Mouse (Mus musculus) cerebellum, postnatal 4 days (tissue): Measurements from ENCODE around the gene Bcar1.

Source experiments
- DNase-seq, 2 experiments: peaks; one replicate each; pipeline ENCODE4 v3.0.0; 2022; ENCODE audit warnings: low spot score in 2 of 2, mixed read lengths in 1 of 2

Bcar1 gene

DNA sequence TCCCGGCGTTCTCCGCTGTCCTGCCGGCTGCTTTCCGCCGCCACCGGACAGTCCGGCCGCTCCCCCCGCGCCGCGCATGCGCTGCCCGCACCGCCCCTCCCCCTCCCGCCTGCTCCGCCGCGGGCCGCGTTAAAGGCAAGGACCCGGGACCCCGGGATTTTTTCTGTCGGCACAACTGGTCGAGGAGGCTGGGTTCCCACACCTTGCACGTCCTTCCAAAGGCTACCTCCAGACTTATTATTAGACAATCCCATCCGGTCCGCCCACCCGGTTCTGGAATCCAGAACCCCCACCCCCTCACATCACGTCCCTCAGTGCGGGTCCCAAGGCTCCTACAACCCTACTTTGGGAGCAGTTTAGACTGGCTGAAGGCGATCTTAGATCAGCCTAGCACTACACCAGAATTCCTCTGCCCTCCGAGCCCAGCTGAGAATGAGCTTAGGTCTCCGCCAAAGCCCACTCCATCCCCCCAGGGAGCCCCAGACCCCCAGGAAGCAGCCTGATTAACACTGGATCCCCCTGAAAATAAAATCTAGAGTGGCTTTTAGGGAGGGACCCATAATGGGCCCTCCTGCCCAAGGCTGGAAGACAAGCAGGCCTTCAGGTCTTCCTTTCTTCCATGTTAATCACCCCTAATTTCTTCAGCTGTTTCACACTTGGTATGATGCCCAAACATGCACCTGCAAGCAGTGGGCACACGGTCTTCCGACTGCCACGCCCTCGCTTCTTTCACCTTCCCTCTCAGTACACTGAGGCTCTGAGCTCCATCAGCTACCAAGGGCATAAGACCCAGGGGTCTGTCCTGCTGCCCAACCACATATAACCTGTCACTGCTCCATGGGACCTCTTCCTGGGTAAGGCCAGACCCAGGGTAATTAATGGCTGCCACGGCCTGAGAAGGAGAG lies at the start of gene Bcar1:
Gene Bcar1, minus strand, starts transcription at position 18 of the 905 bp plus-strand sequence.
- peak; percentile 79 to 89 for DNase-seq

DNA sequence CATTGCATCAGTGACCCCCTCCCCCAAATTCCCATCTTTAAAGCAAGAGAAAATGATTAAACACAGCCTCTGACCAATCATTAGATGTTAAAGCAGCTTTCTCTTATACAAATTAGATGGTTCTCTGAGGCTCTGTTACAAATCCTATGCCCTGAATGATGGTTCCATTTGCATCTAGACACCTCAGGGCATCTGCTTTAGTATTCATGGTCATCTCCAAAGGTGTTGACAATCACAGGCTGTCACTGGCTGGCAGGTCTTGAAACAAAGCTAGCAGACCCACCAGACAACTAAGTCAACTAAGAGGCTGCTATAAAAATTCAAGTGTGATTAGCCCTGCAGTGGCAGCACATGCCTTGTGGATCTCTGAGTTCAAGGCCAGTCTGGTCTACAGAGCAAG lies 46.0 kb upstream of the Bcar1 start:
- DNase-seq, result no peak

DNA sequence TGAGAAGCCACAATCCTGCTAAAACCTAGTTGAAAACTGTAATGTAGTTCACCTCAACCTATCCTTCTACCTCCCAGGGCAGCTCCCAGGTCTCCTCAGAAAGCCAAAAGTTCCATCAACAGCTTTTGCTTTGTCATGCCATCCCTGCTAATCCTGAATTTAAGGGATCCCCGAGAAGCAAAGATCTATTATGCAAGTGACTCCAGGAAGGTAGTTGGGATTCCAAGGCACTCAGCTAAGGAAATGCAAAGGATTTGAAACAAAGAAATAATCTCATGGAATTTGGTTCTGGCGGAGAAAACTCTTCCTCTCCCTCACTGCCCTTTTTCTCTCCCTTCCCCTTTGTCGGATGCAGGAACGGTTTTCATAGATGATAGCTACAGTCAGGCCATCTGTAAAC lies 45.6 kb upstream of the Bcar1 start:
- DNase-seq, result no peak

DNA sequence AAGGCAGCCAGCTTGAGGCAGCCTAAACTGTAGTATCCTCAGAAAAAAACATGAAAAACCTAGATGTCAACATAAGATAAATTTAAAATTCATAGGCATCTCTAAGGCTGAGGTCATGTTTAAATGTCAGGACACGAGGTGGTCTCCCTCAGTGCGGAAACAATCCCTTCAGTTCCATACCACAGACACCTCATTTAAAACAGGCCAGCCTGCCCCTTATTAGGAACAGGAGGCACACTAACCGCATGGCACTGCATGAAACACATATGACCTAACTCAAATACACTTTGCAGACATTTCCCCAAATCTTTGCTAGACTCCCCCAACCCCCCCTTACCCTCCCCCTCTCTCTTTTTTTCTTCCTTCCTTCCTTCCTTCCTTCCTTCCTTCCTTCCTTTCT lies 44.9 kb upstream of the Bcar1 start:
- DNase-seq, result no peak

DNA sequence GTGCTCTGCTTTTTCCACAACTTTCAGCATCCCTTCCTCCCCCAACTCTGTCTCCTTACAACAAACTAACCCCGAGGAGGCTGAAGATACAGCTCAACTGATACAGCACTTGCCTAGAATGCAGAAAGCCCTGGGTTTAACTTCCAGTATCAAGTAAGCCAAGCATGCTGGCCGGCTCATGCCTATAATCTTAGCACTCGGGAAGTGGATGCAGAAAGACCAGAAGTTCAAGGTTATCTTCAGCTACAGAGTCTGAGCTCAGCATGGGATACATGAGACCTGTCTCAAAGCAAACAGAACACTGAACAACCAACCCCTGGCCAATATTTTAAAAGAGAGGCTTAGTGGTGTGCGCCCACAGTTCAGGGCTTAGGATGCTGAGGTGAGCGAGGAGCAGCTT lies 44.5 kb upstream of the Bcar1 start:
- no peak for DNase-seq

DNA sequence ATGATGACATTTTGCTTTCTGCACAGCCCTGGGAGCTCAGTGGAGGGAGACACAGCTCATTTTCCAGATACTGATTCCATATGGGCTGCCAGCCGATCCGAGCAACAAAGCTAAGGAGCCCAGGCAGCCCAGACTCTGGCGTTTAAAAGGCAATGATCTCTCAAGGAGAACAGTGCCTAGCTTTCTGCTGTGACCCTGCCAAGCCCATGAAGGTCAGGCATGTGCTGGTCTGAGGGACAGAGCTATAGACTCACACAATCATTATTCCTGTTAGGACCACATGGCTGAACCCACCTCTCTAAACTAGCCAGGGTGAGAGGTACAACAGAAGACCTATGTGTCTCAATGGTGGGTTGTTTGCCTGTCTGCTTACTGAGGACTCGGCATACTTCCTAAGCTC lies 44.1 kb upstream of the Bcar1 start:
- no peak for DNase-seq

DNA sequence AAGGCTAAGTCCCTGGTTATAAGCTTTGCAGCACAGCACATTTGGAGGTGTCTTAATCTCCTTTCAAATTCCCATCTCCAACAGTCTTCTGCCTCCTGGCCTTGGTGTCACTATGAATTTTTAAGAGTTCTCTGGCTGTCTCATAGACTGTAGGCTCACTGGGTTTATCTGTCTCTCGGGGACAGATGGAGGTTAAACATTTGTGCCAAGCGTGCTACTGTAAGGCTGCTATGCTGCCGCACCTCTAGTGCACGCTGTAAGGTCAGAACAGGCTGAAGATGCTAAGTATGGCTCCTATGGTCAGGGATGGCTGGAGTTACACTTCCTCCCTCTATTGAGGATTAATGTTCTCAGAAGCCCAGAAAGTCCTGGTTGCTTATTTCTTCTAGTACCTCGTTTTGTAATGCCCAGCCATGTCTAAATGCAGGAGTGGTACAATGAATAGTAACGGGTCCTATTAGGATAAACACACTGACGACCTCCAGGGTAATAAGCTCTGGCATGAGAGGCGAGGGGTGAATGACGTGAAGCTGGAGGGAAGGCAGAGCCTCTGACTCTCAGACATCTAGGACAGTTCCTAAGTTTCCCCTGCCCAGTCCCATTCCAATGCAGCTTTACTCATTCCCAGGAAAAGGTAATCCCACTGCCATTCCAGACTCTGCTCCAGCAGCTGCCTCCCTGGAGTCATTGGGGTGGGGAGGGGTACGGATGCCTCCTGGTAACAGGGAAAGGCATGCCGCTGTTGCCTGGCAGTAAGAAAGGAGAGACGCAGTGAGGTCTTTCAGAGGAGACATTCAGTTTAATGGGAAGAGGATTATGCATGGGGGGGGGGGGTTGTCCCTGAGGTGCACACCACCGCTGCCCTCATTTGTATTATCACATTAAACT lies 43.3 kb upstream of the Bcar1 start:
- DNase-seq, result no peak

DNA sequence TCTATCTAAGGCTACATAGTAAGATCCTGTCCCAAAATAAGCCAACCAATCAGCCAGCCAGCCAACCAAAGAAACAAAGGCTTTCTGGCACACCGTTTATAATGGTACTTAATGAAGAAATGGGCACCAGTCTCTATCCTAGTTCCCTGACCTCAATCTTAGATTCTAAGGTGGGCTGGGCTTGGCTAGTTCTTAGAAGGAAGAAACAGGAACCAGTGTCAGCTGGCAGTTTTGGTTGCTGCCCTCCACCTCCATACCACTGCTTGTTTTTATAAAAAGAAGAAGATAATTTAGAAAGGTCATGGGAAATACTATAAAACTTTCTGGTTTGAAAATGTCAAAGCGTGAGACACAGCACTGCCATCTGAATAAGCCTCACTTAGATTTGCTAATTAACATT lies 42.5 kb upstream of the Bcar1 start:
- DNase-seq, result no peak

DNA sequence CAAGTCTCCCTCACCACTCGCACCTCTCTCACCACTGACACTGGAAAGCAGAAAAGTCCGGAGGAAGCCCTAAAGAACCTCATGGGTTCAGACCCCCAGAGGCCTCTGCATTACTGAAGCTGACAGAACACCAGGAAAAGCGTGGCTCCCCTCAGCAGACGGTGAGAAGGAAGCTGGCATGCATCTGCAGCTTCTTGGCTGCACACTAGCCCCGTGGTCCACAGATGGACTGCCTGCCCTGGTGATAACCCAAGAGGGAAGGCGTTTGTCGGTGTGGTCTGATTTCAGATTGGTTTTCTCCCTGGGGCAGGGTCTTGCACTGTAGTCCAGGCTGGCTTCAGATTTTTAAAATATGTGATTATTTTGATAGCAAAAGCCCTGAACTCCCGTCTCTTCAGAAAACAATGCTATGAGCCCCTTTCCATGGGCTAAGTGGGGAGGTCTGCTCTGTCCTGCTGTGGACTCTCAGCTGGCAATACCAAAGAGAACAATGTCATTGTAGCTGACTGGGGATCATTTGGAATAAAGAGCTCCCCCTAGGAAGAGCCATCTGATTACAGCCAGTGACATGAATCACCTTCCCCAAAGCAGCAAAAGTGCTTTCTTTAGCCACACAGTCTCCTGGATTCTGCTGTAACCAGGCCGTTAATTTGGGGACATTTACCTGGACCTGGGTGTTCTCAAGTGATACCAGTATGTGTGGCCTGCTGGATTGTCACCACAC lies 39.2 kb upstream of the Bcar1 start:
- no peak for DNase-seq

DNA sequence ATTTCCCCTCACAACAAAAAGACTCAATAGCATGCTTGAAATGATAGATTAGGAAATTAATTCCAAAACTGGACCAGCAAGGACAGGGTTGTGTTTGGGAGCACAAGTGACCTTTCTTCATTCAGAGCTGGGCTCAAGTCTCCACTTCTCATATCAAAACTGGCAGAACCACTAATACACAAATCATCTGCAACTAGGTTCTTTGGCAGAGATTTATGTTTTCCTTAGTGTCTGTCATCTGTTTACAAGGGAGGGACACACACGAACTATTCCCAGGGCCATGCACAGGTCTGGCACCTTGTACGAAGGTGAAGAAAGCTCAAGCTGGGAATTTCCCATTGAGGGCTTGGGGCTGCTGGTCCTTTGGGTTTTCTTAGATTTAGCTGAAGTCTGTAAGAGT lies 38.6 kb upstream of the Bcar1 start:
- DNase-seq, result no peak

DNA sequence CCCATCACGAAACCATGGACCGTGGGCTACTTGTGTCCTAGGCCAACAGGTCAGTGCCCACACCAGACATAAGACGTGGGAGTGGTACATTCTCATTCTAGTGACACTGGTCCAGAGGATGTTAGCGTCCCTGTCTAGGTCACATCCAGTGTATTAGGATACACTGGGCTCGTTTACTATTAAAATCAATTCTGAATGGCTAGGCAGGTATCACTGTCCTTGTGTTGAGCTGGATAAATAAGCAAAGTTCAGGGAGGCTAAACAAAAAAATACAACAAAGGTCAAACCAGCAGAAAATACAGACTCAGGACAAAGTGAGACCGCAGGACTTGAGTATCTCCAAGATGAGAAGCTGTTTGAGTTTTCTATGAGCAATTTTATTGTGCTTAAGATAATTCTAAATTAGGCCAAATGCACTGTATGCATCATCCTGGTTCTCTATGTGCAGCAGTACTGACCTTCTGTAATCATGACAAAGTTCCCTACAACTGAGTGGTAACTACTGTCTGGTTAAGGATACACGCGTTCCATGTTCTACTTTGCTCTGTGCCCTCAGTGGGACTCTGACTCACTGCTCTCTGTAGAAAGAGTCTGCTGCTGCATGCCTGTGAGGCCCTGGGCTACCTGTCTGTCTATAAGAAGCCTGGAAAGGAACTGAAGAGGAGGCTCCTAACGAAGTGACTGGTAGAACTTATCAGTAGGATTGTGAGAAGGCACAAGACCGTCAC lies 37.3 kb upstream of the Bcar1 start:
- no peak for DNase-seq

DNA sequence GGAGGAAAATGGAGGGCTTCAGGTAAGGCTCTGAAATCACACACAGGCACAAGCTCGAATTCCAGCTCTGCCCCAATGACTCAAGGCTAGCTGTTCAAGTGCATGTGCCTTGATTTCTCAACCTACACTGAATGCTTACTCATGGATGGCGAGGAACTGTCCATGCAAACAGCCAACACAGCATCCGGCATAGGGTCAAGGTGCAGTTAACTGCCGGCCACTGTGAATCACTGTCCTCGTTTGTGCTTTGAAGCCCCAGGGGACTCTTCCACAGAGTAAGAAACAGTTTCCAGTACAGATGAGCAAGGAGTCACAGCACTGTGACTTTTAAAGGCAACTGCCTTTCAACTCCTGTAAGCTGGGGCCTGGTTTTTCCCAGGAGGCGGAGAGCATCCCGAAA lies 36.1 kb upstream of the Bcar1 start:
- no peak for DNase-seq

DNA sequence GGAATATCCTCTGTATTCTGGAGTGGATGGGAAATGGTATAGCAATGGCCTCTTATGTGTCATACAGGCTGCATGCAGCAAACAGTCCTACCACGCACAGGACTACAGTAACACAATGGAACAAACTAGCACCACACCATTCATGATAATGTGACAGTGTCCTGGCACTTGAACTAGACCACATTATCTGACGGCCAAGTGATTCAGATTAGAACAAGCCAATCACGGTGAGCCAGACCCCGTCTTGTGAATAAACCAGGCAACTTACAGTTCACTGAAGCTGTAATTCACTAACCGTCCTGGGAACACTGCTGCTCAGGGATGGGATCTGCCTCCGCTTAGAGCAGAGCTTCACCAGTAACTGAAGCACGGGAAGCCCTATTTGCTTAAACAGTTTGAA lies 35.2 kb upstream of the Bcar1 start:
- DNase-seq, result no peak

DNA sequence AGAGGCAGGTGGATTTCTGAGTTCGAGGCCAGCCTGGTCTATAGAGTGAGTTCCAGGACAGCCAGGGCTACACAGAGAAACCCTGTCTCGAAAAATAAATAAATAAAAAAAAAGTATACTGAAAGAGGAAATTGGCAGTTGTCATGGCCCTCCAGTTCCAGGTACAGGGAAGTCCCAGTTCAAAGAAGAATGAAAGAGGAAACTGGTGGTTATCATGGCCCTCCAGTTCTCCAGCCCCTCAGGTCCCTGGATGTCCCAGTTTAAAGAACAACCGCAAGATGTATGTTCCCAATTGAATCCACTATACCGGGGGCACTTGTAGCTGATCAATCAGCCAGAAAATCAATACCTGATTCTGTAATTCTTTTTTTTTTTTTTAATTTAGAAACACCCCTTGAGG lies 32.9 kb upstream of the Bcar1 start:
- no peak for DNase-seq

DNA sequence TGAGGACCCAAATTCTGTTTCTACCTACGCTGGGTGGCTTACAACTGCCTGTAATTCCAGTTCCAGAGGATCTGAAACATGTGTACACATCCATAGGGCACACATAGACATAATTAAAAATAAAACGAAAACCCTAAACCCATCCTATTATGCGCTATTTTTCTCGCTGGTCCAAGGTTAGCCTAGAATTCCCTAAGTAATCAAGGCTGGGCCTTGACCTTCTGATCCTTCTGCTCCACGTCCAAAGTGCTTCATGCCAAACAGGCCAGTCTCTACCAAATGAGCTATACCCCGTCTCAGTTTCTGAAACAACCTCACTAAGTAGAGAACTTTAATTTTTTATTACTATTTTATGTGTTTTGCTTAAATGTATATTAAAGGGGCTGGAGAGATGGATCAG lies 32.2 kb upstream of the Bcar1 start:
- DNase-seq, result no peak

DNA sequence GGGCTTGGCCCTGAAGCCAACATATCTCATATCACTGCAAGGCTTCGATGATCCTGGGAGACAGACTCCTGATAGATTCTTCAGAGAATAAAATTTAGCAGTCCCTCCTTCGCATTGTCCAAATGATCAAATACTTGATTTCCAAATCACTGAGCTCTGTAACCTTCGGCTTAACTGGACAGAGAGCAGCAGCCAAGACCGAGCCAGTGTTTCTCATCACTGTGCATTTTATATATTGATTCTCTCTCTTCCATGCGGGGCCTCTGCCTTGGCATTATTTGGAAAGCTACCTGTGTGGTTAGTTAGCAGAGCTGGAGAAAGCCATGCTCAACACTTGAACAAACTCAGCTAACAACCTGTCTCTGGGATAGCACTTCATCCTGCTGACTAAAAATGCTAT lies 29.9 kb upstream of the Bcar1 start:
- DNase-seq, result no peak

DNA sequence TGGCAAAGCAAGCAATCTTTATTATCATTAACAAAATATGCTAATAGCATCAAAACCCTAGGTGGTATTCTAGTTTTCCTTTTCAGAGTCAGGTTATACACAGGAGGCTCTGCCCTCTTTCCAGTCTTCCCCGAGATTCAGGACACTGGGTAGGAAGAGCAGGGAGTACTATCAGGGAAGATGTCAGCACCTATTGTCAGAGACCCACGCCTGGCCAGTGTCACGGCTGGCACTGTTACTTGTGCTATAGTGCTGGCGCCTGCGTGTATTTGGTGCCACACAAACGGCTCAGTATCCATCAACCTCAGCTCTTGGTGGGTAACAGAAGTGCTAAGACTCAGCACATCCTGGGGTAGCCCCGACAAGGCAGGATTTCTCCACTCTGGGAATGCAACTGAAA lies 29.4 kb upstream of the Bcar1 start:
- DNase-seq, result no peak

DNA sequence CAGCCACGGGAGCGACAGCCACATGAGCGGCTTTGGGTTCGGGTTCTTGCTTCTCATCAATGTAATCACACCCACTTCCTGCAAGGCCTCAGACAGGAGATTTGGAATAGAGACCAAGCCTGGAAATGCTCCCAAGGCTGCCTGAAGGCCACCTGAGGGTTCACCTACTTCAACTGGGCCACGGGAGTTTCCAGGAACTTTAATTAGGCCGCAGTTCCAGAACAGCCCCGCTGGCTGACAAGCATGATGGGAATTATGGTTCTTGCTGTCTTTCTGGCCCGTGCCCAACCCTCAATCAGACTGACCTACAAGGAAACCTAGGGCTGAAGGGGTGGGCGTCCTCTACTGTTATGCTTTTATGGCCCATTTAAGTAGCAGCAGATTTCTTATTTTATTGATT lies 28.5 kb upstream of the Bcar1 start:
- no peak for DNase-seq

DNA sequence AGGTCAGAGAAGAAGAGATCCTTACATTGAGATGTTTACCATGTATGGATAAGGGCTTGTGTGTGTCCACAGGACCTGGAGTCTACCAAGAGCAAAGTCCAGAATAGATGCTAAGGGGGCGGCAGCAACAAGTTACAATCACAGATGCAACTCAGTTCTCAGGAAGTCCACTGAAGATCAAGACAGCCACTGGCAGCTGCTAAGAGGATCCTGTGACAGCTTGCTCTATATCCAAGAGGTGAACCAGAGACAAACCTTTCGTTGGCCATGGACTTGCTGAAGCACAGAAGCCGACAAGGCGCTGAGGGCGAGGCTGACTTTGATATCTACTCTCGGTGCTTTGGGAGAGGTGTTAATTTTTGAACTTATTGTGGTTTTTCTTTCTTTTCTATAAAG lies 28.0 kb upstream of the Bcar1 start:
- DNase-seq, result no peak

DNA sequence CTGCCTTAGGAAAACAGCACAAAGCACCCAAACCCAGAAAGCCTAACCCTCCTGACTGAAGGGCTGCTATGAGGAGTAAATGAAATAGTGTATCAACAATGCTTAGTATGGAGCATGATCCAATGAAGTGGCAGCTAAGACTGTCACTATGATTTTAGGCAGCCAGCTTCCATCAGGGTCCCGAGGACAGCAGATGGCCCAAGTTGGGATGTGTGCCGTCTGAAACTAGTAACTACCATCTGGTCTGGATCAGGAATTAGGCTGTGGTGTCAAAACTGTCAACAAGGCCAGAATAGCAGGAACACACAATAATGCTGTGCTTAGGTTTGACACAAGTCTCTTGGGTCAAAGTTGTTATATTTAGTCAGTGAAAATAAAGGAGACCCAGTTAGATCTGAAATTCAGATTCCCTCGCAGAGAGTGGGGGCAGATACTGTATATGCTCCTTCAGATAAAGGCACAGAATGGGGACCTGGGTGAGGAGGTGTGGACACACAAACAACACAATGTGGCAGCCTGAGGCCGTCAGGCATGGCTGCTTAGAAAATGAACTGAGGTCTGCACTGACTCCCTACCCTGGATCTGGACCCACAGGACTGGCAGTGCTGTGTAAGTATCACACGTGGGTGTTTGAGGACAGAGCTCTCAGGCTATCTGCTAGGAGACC lies 27.5 kb upstream of the Bcar1 start:
- no peak for DNase-seq
